Mouse (Mus musculus) lung, embryonic 14.5 days (tissue): ENCODE data around the gene Mfap3. TPM values are rescaled to one million over a fixed set of nuclear protein-coding genes. Genes with fewer than 3 reads are reported as not detected.

Source experiments
- ATAC-seq: fragments of 200-750 bp; cut with Nextera tagmentation; 2 replicates; pipeline ENCODE4 v1.8.0; 2017; ENCODE audit warnings: mild to moderate bottlenecking, moderate TSS enrichment, moderate library complexity; ENCODE audit not compliant: insufficient read depth
- DNase-seq: peaks from one replicate; pipeline ENCODE4 v3.0.0-alpha.2; 2015
- H3K27ac ChIP-seq: fragments of 300-500 bp; sonication (generic); 2 replicates; pipeline ENCODE4 v1.5.1; 2014; ENCODE audit warnings: low read depth, mild to moderate bottlenecking, moderate library complexity
- H3K27me3 ChIP-seq: fragments of 300-500 bp; sonication (generic); 2 replicates; pipeline ENCODE4 v1.6.1; 2014; ENCODE audit warnings: low read length, control low read depth; ENCODE audit not compliant: insufficient read depth
- H3K36me3 ChIP-seq: fragments of 300-500 bp; sonication (generic); 2 replicates; pipeline ENCODE4 v1.6.1; 2014; ENCODE audit warnings: control low read depth; ENCODE audit not compliant: insufficient read depth
- H3K4me1 ChIP-seq: fragments of 300-500 bp; sonication (generic); 2 replicates; pipeline ENCODE4 v1.6.1; 2014; ENCODE audit warnings: antibody characterized with exemption, control low read depth; ENCODE audit not compliant: insufficient read depth
- H3K4me2 ChIP-seq: fragments of 300-500 bp; sonication (generic); 2 replicates; pipeline ENCODE4 v1.6.1; 2014; ENCODE audit warnings: mild to moderate bottlenecking
- H3K4me3 ChIP-seq: fragments of 300-500 bp; sonication (generic); 2 replicates; pipeline ENCODE4 v1.5.1; 2014; ENCODE audit warnings: low read depth, low read length
- H3K9ac ChIP-seq: fragments of 300-500 bp; sonication (generic); 2 replicates; pipeline ENCODE4 v1.6.1; 2014
- H3K9me3 ChIP-seq: fragments of 300-500 bp; sonication (generic); 2 replicates; pipeline ENCODE4 v1.6.1; 2016; ENCODE audit warnings: low read depth, low read length, control low read depth
- CTCF ChIP-seq: IDR thresholded peaks from 2 replicates; pipeline ENCODE4 v1.5.1; 2016; ENCODE audit warnings: antibody characterized with exemption, low read depth
- WGBS: fragments of 180-500 bp; shearing (Covaris S2); extraction: QIAGEN DNeasy Blood & Tissue Kit; methylation state at CpG from one replicate; pipeline ENCODE4 v1.1.7; 2014; 5-methylcytosine and 5-hydroxymethylcytosine counted together
- polyA plus RNA-seq: library from polyadenylated mRNA; unstranded; fragments of >200 nt; fragmentation: Nextera tagmentation; extraction: Ambion mirVana; gene quantifications from 2 replicates; pipeline ENCODE4 v1.2.1, GENCODE M21; 2014

Gene Mfap3
- 46.9 and 48.4 TPM in 2 replicates for polyA plus RNA-seq

DNA sequence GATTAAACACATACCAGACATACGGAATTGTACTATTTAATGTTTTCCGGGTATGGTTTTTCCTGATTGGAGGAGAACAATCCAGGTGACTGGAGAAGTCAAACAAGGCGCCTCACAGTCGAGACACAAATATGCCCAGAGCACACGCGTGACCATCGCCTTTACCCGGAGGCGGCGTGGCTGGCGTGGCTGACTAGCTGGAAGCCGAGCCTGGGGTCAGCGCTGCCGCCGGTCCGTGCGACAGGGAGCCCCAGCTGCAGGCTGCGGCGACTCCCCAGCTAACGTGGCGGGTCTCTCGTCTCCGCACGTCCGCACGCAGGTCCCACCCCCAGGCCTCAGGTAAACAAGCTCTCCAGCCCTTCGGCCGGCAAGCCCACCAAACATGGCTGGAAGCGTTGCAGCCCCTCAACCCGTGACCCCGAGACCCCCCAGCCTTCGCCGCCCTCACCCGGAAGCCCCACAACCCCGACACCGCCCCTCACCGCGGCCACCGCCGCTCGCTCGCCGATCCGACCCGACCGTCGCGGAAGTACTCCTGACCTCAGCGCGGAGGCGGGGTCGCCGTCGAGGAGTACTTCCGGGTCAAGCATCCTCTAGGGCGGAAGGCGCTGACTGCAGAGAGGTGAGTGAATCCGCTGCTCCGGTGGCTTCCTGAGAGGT lies at the start of gene Mfap3, which contains the start of gene Fam114a2:
TSS of gene Mfap3 (plus strand) at position 574 of the 660 bp plus-strand sequence.
TSS of gene Fam114a2 (minus strand) at position 527 of the 660 bp plus-strand sequence.
- H3K4me2 ChIP-seq: peak within 1 kb of the TSS; percentile 74
- under 1% methylated on average over 59 of the region's 59 CpGs for WGBS
- H3K27ac ChIP-seq: peak within 1 kb of the TSS; percentile 80
- no peaks in the 10 kb centered on the region for H3K27me3 ChIP-seq
- DNase-seq: peak; percentile 94
- H3K4me3 ChIP-seq: peak within 1 kb of the TSS; percentile 76
- H3K4me1 ChIP-seq: peaks cover 4% of the 10 kb centered on the region; the same call in 1 of the 2 replicates
- H3K9me3 ChIP-seq: no peaks in the 10 kb centered on the region
- 0 out of 2 replicates have a peak, but pooled peaks cover 9% of the 10 kb centered on the region for H3K36me3 ChIP-seq
- peak; percentile 97 for ATAC-seq
- peak within 1 kb of the TSS; percentile 72 for H3K9ac ChIP-seq
- TF ChIP-seq CTCF: no peak

- no peaks in the 10 kb centered on the region for H3K9me3 ChIP-seq
- no peaks in the 10 kb centered on the region for H3K4me1 ChIP-seq
- ATAC-seq (no peak), DNase-seq (no peak)
- H3K27ac ChIP-seq: no peak overlapping the region
- no peaks in the 10 kb centered on the region for H3K36me3 ChIP-seq
- peak; percentile 30; the same call in 1 of the 2 replicates for TF ChIP-seq CTCF
- no peak overlapping the region for H3K4me3 ChIP-seq
- H3K4me2 ChIP-seq: no peak overlapping the region
- 68% methylated on average over 4 of the region's 4 CpGs for WGBS
- H3K9ac ChIP-seq: no peak overlapping the region
- no peaks in the 10 kb centered on the region for H3K27me3 ChIP-seq
Observed at GRCm38 (mm10) chr11:57468706-57469105, 49.8 kb upstream of the Mfap3 start.

- no peaks in the 10 kb centered on the region for H3K27me3 ChIP-seq
- WGBS: 44% methylated on average over 6 of the region's 6 CpGs
- no peak for TF ChIP-seq CTCF
- no peak for DNase-seq
- H3K4me3 ChIP-seq: no peak overlapping the region
- H3K9me3 ChIP-seq: no peaks in the 10 kb centered on the region
- ATAC-seq: no peak
- no peaks in the 10 kb centered on the region for H3K36me3 ChIP-seq
- H3K27ac ChIP-seq: no peak overlapping the region
- no peaks in the 10 kb centered on the region for H3K4me1 ChIP-seq
- H3K4me2 ChIP-seq: no peak overlapping the region
- H3K9ac ChIP-seq: no peak overlapping the region
Observed at GRCm38 (mm10) chr11:57470056-57470455, 48.4 kb upstream of the Mfap3 start.

- Histone ChIP-seq H3K27ac (no peak overlapping the region), H3K4me1 (no peaks in the 10 kb centered on the region), H3K9me3 (no peaks in the 10 kb centered on the region), H3K9ac (no peak overlapping the region), H3K4me3 (no peak overlapping the region), H3K4me2 (no peak overlapping the region), H3K36me3 (no peaks in the 10 kb centered on the region), H3K27me3 (no peaks in the 10 kb centered on the region)
- 81% methylated on average over 7 of the region's 7 CpGs for WGBS
- ATAC-seq: no peak
- TF ChIP-seq CTCF: no peak
- DNase-seq: no peak
Observed at GRCm38 (mm10) chr11:57470979-57471378, 47.5 kb upstream of the Mfap3 start.

- no peaks in the 10 kb centered on the region for H3K4me1 ChIP-seq
- no peak overlapping the region for H3K9ac ChIP-seq
- DNase-seq: no peak
- H3K4me3 ChIP-seq: no peak overlapping the region
- no peak; the same call in 1 of the 2 replicates for ATAC-seq
- no peak overlapping the region for H3K27ac ChIP-seq
- TF ChIP-seq CTCF: no peak
- no peak overlapping the region for H3K4me2 ChIP-seq
- no peaks in the 10 kb centered on the region for H3K9me3 ChIP-seq
- H3K27me3 ChIP-seq: no peaks in the 10 kb centered on the region
- H3K36me3 ChIP-seq: no peaks in the 10 kb centered on the region
- 63% methylated on average over 6 of the region's 6 CpGs for WGBS
Observed at GRCm38 (mm10) chr11:57474296-57474941, 44.0 kb upstream of the Mfap3 start.

- no peak for ATAC-seq
- peak; percentile 81 for DNase-seq
Observed at GRCm38 (mm10) chr11:57475119-57475518, 43.3 kb upstream of the Mfap3 start.

DNA sequence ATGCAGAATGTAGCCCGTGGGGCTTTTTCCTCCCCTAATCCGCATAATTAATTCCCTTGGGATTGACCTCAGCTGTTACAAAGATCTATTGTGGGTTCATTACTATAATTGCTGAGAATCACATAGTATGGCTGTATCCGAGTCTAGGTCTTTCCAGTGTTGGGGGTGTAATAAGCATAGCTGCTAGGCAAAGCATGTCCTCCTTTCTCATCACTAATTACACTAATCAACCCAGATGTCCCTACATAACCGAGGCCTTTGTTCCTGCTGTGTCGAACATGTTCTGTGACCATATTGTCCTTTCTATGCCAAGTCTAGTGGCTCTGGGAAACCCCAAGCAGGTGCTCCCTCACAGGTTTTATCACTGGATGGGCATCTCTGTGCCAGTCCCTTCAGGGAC lies 40.4 kb upstream of the Mfap3 start:
- Histone ChIP-seq H3K27me3 (no peaks in the 10 kb centered on the region), H3K4me1 (no peaks in the 10 kb centered on the region), H3K36me3 (peaks cover 13% of the 10 kb centered on the region), H3K27ac (no peak overlapping the region), H3K9me3 (no peaks in the 10 kb centered on the region), H3K4me2 (no peak overlapping the region), H3K9ac (no peak overlapping the region), H3K4me3 (no peak overlapping the region)
- ATAC-seq (no peak), DNase-seq (no peak)
- no peak for TF ChIP-seq CTCF
- WGBS: 91% methylated on average over 5 of the region's 5 CpGs

More at GRCm38 (mm10) chr11:57475119-57475518, 43.3 kb upstream of the Mfap3 start:
- no peak overlapping the region for H3K4me2 ChIP-seq
- 46% methylated on average over 6 of the region's 6 CpGs for WGBS
- H3K27ac ChIP-seq: no peak overlapping the region
- no peak overlapping the region for H3K4me3 ChIP-seq
- no peak overlapping the region for H3K9ac ChIP-seq
- H3K36me3 ChIP-seq: no peaks in the 10 kb centered on the region
- no peaks in the 10 kb centered on the region for H3K4me1 ChIP-seq
- peak; percentile 76 for TF ChIP-seq CTCF
- no peaks in the 10 kb centered on the region for H3K9me3 ChIP-seq
- H3K27me3 ChIP-seq: no peaks in the 10 kb centered on the region
